Mouse (Mus musculus): ENCODE results near the gene Ddit4.
A peak's percentile ranks its signal among the peaks of the same experiment; 100 is the strongest.
"Not testable (repeated sequence)": the region's sequence is repeated elsewhere in the genome, so short reads cannot be mapped to it uniquely, and the experiment has no call there.

The Ddit4 gene

GRCm38 (mm10) chr10:59951211-59952151 is at the start of gene Ddit4:
TSS of gene Ddit4 (minus strand) at chr10:59951834.
- peak; percentile 100 for DNase-seq

GRCm38 (mm10) chr10:59999057-59999456 is 47.4 kb upstream of the Ddit4 start:
- DNase-seq = no peak

- DNase-seq = peak; percentile 50
Measured at GRCm38 (mm10) chr10:59997591-59997990, 46.0 kb upstream of the Ddit4 start.

GRCm38 (mm10) chr10:59995889-59996288 is 44.3 kb upstream of the Ddit4 start:
- DNase-seq = no peak

- not testable (repeated sequence) for DNase-seq
Measured at GRCm38 (mm10) chr10:59993813-59994212, 42.2 kb upstream of the Ddit4 start.

- DNase-seq = no peak
Measured at GRCm38 (mm10) chr10:59992024-59992423, 40.4 kb upstream of the Ddit4 start.

- DNase-seq = no peak
Measured at GRCm38 (mm10) chr10:59991262-59991880, 39.7 kb upstream of the Ddit4 start.

GRCm38 (mm10) chr10:59990393-59990792 is 38.8 kb upstream of the Ddit4 start:
- no peak for DNase-seq

- no peak for DNase-seq
Measured at GRCm38 (mm10) chr10:59988036-59988435, 36.4 kb upstream of the Ddit4 start.

- DNase-seq = no peak
Measured at GRCm38 (mm10) chr10:59982379-59982873, 30.8 kb upstream of the Ddit4 start.

GRCm38 (mm10) chr10:59981792-59982191 is 30.2 kb upstream of the Ddit4 start:
- no peak for DNase-seq

- no peak for DNase-seq
Measured at GRCm38 (mm10) chr10:59981336-59981735, 29.7 kb upstream of the Ddit4 start.

GRCm38 (mm10) chr10:59980815-59981244 is 29.2 kb upstream of the Ddit4 start:
- DNase-seq = no peak

GRCm38 (mm10) chr10:59978873-59979743 is 27.5 kb upstream of the Ddit4 start:
- DNase-seq = no peak

GRCm38 (mm10) chr10:59978401-59978800 is 26.8 kb upstream of the Ddit4 start:
- DNase-seq = no peak

- DNase-seq = no peak
Measured at GRCm38 (mm10) chr10:59977715-59978343, 26.2 kb upstream of the Ddit4 start.

GRCm38 (mm10) chr10:59977141-59977540 is 25.5 kb upstream of the Ddit4 start:
- no peak for DNase-seq

GRCm38 (mm10) chr10:59974786-59975185 is 23.2 kb upstream of the Ddit4 start:
- no peak for DNase-seq

- DNase-seq = no peak
Measured at GRCm38 (mm10) chr10:59974191-59974664, 22.6 kb upstream of the Ddit4 start.

GRCm38 (mm10) chr10:59973400-59973799 is 21.8 kb upstream of the Ddit4 start:
- DNase-seq = no peak

GRCm38 (mm10) chr10:59972999-59973398 is 21.4 kb upstream of the Ddit4 start:
- no peak for DNase-seq

- DNase-seq = no peak
Measured at GRCm38 (mm10) chr10:59972534-59972933, 20.9 kb upstream of the Ddit4 start.

All from cerebellum, adult 11 months (tissue).